Comparison of ENCODE assay signal across 12 mouse cellular contexts in genomic region chr2:137938831-137939480, GRCm38 (mm10).
DNase-seq lines count a peak whose midpoint lies in the region; ATAC-seq and TF ChIP-seq lines count a peak whose summit lies in the region.
"Had no signal": no experiment of that assay in that cellular context is flagged by ENCODE, and none has a peak within 500 bp of the region (broad histone marks: within the 10 kb centered on the region; RNA-seq: fewer than 3 reads in every experiment).

No protein-coding gene starts in this region.

- ATAC-seq in heart, embryonic 13.5 days (ENCODE audit: extremely low read depth, insufficient number of reproducible peaks, low FRiP score, low TSS enrichment) = no peak
- ATAC-seq in hindbrain, postnatal 0 days = peak; percentile 82
- no peak for ATAC-seq in cerebellum, adult (ENCODE audit: insufficient number of reproducible peaks, low FRiP score, low TSS enrichment)
- ATAC-seq: Patski had no signal

- H3K27me3 ChIP-seq in heart, embryonic 13.5 days (replicated peaks) = no peaks in the 10 kb centered on the region
- H3K27me3 ChIP-seq in hindbrain, postnatal 0 days (ENCODE audit: insufficient read depth, low read length) = no peaks in the 10 kb centered on the region
- H3K27me3 ChIP-seq: embryonic facial prominence, embryonic 13.5 days; Patski had no signal

- peak overlapping the region; percentile 18 for H3K4me2 ChIP-seq in heart, embryonic 13.5 days
- no peak overlapping the region for H3K4me2 ChIP-seq in hindbrain, postnatal 0 days (ENCODE audit: low read depth, low read length)
- H3K4me2 ChIP-seq: embryonic facial prominence, embryonic 13.5 days had no signal

- H3K9me3 ChIP-seq in heart, embryonic 13.5 days = no peaks in the 10 kb centered on the region
- no peaks in the 10 kb centered on the region for H3K9me3 ChIP-seq in hindbrain, postnatal 0 days (ENCODE audit: low read length)
- H3K9me3 ChIP-seq: embryonic facial prominence, embryonic 13.5 days had no signal

- peak; percentile 1 for DNase-seq in cerebellum, adult 9-10 months
- DNase-seq in cerebellum, postnatal 25 days = no peak
- DNase-seq in embryo, embryonic 10.5 days (ENCODE audit: low spot score) = peak; percentile 62
- DNase-seq in hindbrain, postnatal 0 days (ENCODE audit: low spot score) = peak; percentile 64
- DNase-seq in ovary, postnatal 36 days (ENCODE audit: low spot score) = no peak
- DNase-seq in thymus, adult 18-20 months = no peak
- DNase-seq: right cerebral cortex, postnatal 14 days had no signal

- H3K4me1 ChIP-seq in heart, embryonic 13.5 days = peaks cover 15% of the 10 kb centered on the region
- H3K4me1 ChIP-seq in hindbrain, postnatal 0 days (ENCODE audit: insufficient read depth, low read length) = 0 out of 2 replicates have a peak, but pooled peaks cover 6% of the 10 kb centered on the region

- no peak for TF ChIP-seq CTCF in hindbrain, postnatal 0 days (IDR thresholded peaks at IDR 0.05; ENCODE audit: low read depth)

- H3K27ac ChIP-seq in heart, embryonic 13.5 days (replicated peaks) = peak overlapping the region; percentile 38
- no peak overlapping the region for H3K27ac ChIP-seq in hindbrain, postnatal 0 days
- H3K27ac ChIP-seq: embryonic facial prominence, embryonic 13.5 days; stomach, postnatal 0 days had no signal

- 19% methylated on average over 7 of the region's 7 CpGs for WGBS in heart, embryonic 13.5 days
- 20% methylated on average over 7 of the region's 7 CpGs for WGBS in hindbrain, postnatal 0 days

- 0 out of 2 replicates have a peak overlapping the region, but pooled peaks have one; percentile 10 for H3K9ac ChIP-seq in heart, embryonic 13.5 days
- H3K9ac ChIP-seq in hindbrain, postnatal 0 days (replicated peaks; ENCODE audit: low read length) = no peak overlapping the region
- H3K9ac ChIP-seq: embryonic facial prominence, embryonic 13.5 days had no signal

- H3K4me3 ChIP-seq in heart, embryonic 13.5 days = no peak overlapping the region
- no peak overlapping the region for H3K4me3 ChIP-seq in hindbrain, postnatal 0 days (ENCODE audit: low read length)
- H3K4me3 ChIP-seq: embryonic facial prominence, embryonic 13.5 days had no signal

- H3K36me3 ChIP-seq in heart, embryonic 13.5 days = no peaks in the 10 kb centered on the region
- H3K36me3 ChIP-seq in hindbrain, postnatal 0 days (ENCODE audit: insufficient read depth, low read length) = no peaks in the 10 kb centered on the region
- H3K36me3 ChIP-seq: embryonic facial prominence, embryonic 13.5 days had no signal

Comparison
In these comparisons a context has a peak if more than half of its experiments do, and no peak if none do; other contexts are left out.
1. DNase-seq: peak in cerebellum, adult 9-10 months (single experiment), embryo, embryonic 10.5 days (single experiment) and hindbrain, postnatal 0 days (single experiment); none in cerebellum, postnatal 25 days (0 of 2), ovary, postnatal 36 days (single experiment) and thymus, adult 18-20 months (0 of 2).